Mouse (Mus musculus) limb, embryonic 14.5 days (tissue): ENCODE data around the gene Myh9. TPM values are rescaled to one million over a fixed set of nuclear protein-coding genes. Genes with fewer than 3 reads are reported as not detected.

Experiments used
- ATAC-seq: fragments of 200-750 bp; cut with Nextera tagmentation; 2 replicates; pipeline ENCODE4 v1.8.0; 2017; ENCODE audit warnings: low read depth, moderate number of reproducible peaks, moderate TSS enrichment; ENCODE audit not compliant: low FRiP score
- DNase-seq: peaks from one replicate; pipeline ENCODE4 v3.0.0-alpha.2; 2015; ENCODE audit warnings: low spot score
- H3K27ac ChIP-seq: fragments of 300-500 bp; sonication (generic); replicated peaks from 2 replicates; pipeline ENCODE4 v1.5.1; 2014; ENCODE audit warnings: low read depth, mild to moderate bottlenecking, low read length, moderate library complexity, mixed read lengths
- H3K27me3 ChIP-seq: fragments of 300-500 bp; sonication (generic); 2 replicates; pipeline ENCODE4 v1.6.1; 2014; ENCODE audit warnings: low read length, mixed read lengths; ENCODE audit not compliant: control insufficient read depth, insufficient read depth
- H3K36me3 ChIP-seq: fragments of 300-500 bp; sonication (generic); 2 replicates; pipeline ENCODE4 v1.6.1; 2014; ENCODE audit warnings: mild to moderate bottlenecking, low read length, moderate library complexity, mixed read lengths; ENCODE audit not compliant: control insufficient read depth, insufficient read depth
- H3K4me1 ChIP-seq: fragments of 300-500 bp; sonication (generic); 2 replicates; pipeline ENCODE4 v1.6.1; 2014; ENCODE audit warnings: antibody characterized with exemption, low read length, mixed read lengths; ENCODE audit not compliant: control insufficient read depth, insufficient read depth
- H3K4me2 ChIP-seq: fragments of 300-500 bp; sonication (generic); replicated peaks from 2 replicates; pipeline ENCODE4 v1.6.1; 2014; ENCODE audit warnings: low read depth, mild to moderate bottlenecking, low read length, moderate library complexity; ENCODE audit not compliant: severe bottlenecking
- H3K4me3 ChIP-seq: fragments of 300-500 bp; sonication (generic); replicated peaks from 2 replicates; pipeline ENCODE4 v1.5.1; 2014; ENCODE audit warnings: low read length
- H3K9ac ChIP-seq: fragments of 300-500 bp; sonication (generic); 2 replicates; pipeline ENCODE4 v1.6.1; 2014; ENCODE audit warnings: mild to moderate bottlenecking, low read depth, low read length, moderate library complexity; ENCODE audit not compliant: severe bottlenecking
- H3K9me3 ChIP-seq: fragments of 300-500 bp; sonication (generic); 2 replicates; pipeline ENCODE4 v1.6.1; 2016; ENCODE audit warnings: low read length; ENCODE audit not compliant: control insufficient read depth
- POLR2A ChIP-seq: fragments of 200-500 bp; IDR thresholded peaks from 2 replicates; pipeline ENCODE4 v1.8.0; 2012; ENCODE audit warnings: inconsistent platforms, mild to moderate bottlenecking, moderate library complexity, borderline replicate concordance; ENCODE audit not compliant: insufficient read depth, insufficient read length; ENCODE audit errors: extremely low read depth
- WGBS: fragments of 180-500 bp; shearing (Covaris S2); extraction: QIAGEN DNeasy Blood & Tissue Kit; methylation state at CpG from one replicate; pipeline ENCODE4 v1.1.7; 2014; 5-methylcytosine and 5-hydroxymethylcytosine counted together
- polyA plus RNA-seq, 2 experiments: library from polyadenylated mRNA; depleted of rRNA in 1 of 2; stranded (reverse) in 1 of 2; unstranded in 1 of 2; fragments of >200 nt; fragmentation: Nextera tagmentation in 1 of 2; extraction: Ambion mirVana in 1 of 2; gene quantifications; 2 replicates each; pipeline versions ENCODE4 v1.2.1 to v1.2.3; 2012 to 2014

Gene Myh9
- polyA plus RNA-seq (2012; rRNA removed) (38.7 and 46.7 TPM in 2 replicates), polyA plus RNA-seq (2014; fragmentation: Nextera tagmentation; extraction: Ambion mirVana) (53.2 and 54.6 TPM in 2 replicates)

GRCm38 (mm10) chr15:77842047-77842843 is at the start of gene Myh9:
Gene Myh9 (minus strand): TSS chr15:77842175.
- WGBS = under 1% methylated on average over 43 of the region's 46 CpGs

GRCm38 (mm10) chr15:77891766-77892165 is 49.8 kb upstream of the Myh9 start:
- 83% methylated on average over 8 of the region's 8 CpGs for WGBS
- no peak for TF ChIP-seq POLR2A
- DNase-seq (no peak), ATAC-seq (no peak)
- no peak overlapping the region for H3K27ac ChIP-seq
- H3K4me2 ChIP-seq = no peak overlapping the region
- H3K36me3 ChIP-seq = no peaks in the 10 kb centered on the region
- H3K27me3 ChIP-seq = no peaks in the 10 kb centered on the region
- H3K9me3 ChIP-seq = no peaks in the 10 kb centered on the region
- no peak overlapping the region for H3K9ac ChIP-seq
- no peak overlapping the region for H3K4me3 ChIP-seq
- no peaks in the 10 kb centered on the region for H3K4me1 ChIP-seq

More at GRCm38 (mm10) chr15:77842047-77842843, at the start of gene Myh9:
- peak within 1 kb of the TSS; percentile 72 for H3K4me3 ChIP-seq
- H3K9ac ChIP-seq = peak within 1 kb of the TSS; percentile 73
- peaks cover 36% of the 10 kb centered on the region for H3K4me1 ChIP-seq
- ATAC-seq = peak; percentile 98
- no peaks in the 10 kb centered on the region for H3K36me3 ChIP-seq
- no peaks in the 10 kb centered on the region for H3K9me3 ChIP-seq
- peak; percentile 69; the same call in 1 of the 2 replicates for TF ChIP-seq POLR2A
- peak within 1 kb of the TSS; percentile 87 for H3K4me2 ChIP-seq
- DNase-seq = peak; percentile 99
- peak within 1 kb of the TSS; percentile 77 for H3K27ac ChIP-seq
- H3K27me3 ChIP-seq = no peaks in the 10 kb centered on the region

- TF ChIP-seq POLR2A = no peak
- no peaks in the 10 kb centered on the region for H3K9me3 ChIP-seq
- H3K27ac ChIP-seq = no peak overlapping the region
- no peak for DNase-seq
- ATAC-seq = no peak
- WGBS = 26% methylated on average over 4 of the region's 4 CpGs
- H3K27me3 ChIP-seq = no peaks in the 10 kb centered on the region
- H3K4me1 ChIP-seq = no peaks in the 10 kb centered on the region
- H3K9ac ChIP-seq = no peak overlapping the region
- H3K36me3 ChIP-seq = no peaks in the 10 kb centered on the region
- no peak overlapping the region for H3K4me2 ChIP-seq
- H3K4me3 ChIP-seq = no peak overlapping the region
Observed at GRCm38 (mm10) chr15:77889761-77890422, 47.9 kb upstream of the Myh9 start.

GRCm38 (mm10) chr15:77888286-77888685 is 46.3 kb upstream of the Myh9 start:
- TF ChIP-seq POLR2A = no peak
- Histone ChIP-seq H3K4me2 (no peak overlapping the region), H3K9me3 (no peaks in the 10 kb centered on the region), H3K9ac (no peak overlapping the region), H3K27me3 (no peaks in the 10 kb centered on the region), H3K27ac (no peak overlapping the region), H3K4me1 (peaks cover 4% of the 10 kb centered on the region; the same call in 1 of the 2 replicates), H3K36me3 (no peaks in the 10 kb centered on the region), H3K4me3 (no peak overlapping the region)
- WGBS = 70% methylated on average over 7 of the region's 7 CpGs
- ATAC-seq (no peak), DNase-seq (no peak)

- Histone ChIP-seq H3K4me1 (peaks cover 13% of the 10 kb centered on the region), H3K4me2 (no peak overlapping the region), H3K4me3 (no peak overlapping the region), H3K36me3 (no peaks in the 10 kb centered on the region), H3K27ac (no peak overlapping the region), H3K27me3 (no peaks in the 10 kb centered on the region), H3K9ac (no peak overlapping the region), H3K9me3 (no peaks in the 10 kb centered on the region)
- ATAC-seq = no peak
- 61% methylated on average over 1 of the region's 1 CpGs for WGBS
- no peak for DNase-seq
- TF ChIP-seq POLR2A = no peak
Observed at GRCm38 (mm10) chr15:77887093-77887488, 45.1 kb upstream of the Myh9 start.
